Mouse (Mus musculus): Measurements from ENCODE around the gene Cd28.

Cd28 gene

DNA sequence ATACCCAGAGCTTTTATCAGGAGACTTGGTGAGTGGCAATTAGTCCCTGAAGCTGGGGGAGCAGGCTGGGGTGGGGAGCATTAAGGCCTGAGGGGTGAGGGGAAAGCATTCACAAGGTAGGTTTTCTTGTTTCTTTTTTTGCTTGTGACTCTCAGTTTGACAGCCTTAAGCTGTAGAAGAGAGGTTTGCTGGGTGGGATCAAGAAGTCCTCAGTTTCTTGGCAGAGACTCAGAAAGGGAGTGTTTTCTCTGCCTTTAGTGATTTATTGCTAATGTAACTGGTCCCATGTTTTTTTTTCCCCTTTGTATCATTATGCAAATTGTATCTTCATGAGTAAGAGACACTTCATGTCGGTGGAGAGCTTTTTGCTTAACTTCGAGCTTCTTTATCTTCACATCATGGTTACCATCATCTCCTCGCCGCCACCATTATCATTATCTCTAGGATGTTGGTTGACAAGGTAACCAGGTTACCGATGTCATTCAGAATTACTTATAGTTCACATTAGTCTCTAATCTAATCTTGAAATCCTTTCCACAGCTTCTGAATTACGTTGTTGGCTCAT lies 33.7 kb downstream of the Cd28 start:
- no peak for DNase-seq (ENCODE audit: low spot score in 2 of 2)

DNA sequence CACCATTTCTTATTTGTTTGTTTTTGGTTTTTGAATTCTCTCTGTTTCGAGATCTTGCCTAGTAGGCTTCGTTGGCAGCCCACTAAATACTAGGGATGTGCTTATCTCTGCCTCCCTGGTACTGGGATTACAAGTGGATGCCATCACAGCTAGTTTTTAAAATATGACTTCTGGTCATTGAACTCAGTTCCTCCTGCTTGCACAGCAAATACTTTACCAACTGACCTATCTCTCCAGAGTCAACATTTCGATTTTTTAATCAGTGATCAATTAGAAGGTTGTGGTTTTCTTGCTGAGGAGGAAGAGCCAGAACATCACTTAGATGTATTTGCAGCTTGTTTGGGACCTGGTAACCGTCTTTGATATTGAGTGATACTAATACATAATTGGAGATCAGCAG lies 34.4 kb downstream of the Cd28 start:
- no peak for DNase-seq (ENCODE audit: low spot score in 2 of 2)

DNA sequence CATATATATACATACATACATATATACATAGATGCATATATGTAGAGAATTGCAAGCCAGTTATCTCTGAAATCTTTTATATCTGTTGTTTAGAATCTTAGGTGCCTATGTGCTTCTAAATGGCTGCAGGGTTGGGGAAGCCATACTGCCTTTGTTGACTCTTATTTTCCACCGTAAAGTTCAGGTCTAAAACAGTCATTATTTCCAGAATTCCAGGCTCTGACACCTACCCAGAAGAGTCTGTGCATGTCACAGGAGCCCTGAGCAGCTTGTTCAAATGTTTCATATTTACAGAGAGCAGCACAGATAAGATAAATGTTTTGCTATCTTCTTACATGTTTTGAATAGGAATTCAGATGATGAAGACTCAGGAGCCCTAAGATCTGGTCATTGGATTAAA lies 36.4 kb downstream of the Cd28 start:
- no peak for DNase-seq (ENCODE audit: low spot score in 2 of 2)

DNA sequence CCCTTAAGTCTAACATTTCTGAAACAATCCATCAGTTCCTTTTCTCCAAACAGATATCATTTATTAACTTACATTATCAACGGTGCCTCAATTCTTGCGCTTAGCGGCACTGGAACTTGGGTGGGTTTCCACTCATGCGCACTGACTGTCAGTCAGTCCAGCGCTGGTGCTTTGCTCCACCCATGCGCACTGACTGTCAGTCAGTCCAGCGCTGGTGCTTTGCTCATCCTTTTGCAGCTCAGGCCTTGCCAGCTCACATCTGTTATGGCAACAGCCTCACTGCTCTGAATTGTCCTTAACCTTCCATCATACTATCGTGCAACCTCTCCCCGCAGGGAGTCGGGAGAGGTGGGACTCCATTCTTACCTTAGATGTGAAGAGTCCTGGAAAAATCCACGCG lies 37.4 kb downstream of the Cd28 start:
- no peak for DNase-seq (ENCODE audit: low spot score in 2 of 2)

DNA sequence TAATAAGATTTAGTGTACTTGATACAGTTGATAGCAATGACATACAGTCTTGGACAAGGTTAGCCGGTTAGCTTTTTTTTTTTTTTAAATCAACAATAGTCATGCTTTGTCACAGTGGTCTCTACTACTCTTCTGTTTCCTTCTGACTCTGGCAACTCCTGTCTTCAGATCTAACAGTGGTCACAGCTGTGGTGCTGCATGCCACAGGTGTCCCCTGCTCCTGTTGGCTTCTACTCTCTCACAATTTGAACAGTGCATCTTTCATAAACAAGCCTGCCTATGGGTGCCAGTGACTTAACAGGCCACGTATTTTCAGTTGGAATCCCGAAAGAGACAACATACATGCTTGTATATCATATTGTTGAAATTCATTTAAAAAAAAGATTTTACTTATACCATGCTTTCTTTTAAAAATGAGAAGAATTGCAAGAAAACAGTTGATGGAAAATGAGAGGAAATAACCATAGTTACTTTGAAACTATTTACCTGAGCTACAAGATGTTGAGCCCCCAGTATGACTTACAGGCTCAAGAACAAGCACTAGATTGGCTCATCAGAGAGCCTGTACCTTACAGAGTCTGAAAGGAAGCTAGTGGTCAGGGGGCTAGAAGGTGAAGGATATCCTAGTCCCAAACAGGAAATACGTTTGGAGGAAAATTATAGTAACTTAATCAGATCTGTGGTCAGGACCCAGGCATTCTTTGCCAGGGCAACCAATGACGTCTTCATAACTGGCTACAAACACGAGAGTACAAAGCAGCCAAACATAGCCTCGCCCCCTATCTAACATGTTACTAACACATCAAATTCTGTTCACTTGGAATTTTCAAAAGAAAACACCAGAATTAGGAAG lies 39.0 kb downstream of the Cd28 start:
- no peak for DNase-seq (ENCODE audit: low spot score in 2 of 2)

DNA sequence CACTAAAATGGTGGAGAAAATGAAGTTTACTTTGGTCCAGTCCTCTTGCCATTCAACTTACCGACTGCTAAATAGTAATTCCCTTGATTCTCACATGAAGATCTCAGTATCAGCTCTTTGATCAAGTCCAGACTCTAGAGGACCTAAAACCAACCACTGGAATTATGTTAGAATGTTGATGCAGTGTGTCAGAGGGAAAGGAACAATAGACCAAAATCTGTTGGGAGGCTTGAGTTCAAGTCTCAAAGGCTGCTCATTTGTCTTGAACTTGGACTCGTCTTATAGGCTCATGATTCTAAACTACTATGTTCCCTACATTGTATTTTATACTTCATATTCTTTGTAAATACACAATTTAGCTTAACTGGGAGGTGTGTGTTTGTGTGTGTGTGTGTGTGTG lies 41.0 kb downstream of the Cd28 start:
- no peak for DNase-seq (ENCODE audit: low spot score in 2 of 2)

DNA sequence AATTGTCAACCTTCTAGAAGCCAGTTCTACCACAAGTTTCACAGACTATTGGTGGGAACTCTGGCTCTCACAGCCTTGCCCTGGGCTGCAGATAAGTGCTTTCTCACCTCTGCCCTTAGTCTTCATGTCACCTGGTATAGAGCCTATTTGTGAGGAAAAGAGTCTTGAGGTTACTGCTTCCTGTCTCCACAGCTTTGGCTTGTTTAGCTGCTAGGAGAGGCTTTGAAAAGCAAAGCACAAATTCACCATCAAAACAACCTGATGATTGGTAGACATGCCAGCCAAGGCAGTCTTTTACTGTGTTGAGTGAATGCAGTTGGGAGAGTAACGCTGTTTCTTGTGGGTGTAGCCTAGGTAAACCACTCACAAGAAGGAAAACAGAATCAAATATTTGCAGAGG lies 41.6 kb downstream of the Cd28 start:
- no peak for DNase-seq (ENCODE audit: low spot score in 2 of 2)

DNA sequence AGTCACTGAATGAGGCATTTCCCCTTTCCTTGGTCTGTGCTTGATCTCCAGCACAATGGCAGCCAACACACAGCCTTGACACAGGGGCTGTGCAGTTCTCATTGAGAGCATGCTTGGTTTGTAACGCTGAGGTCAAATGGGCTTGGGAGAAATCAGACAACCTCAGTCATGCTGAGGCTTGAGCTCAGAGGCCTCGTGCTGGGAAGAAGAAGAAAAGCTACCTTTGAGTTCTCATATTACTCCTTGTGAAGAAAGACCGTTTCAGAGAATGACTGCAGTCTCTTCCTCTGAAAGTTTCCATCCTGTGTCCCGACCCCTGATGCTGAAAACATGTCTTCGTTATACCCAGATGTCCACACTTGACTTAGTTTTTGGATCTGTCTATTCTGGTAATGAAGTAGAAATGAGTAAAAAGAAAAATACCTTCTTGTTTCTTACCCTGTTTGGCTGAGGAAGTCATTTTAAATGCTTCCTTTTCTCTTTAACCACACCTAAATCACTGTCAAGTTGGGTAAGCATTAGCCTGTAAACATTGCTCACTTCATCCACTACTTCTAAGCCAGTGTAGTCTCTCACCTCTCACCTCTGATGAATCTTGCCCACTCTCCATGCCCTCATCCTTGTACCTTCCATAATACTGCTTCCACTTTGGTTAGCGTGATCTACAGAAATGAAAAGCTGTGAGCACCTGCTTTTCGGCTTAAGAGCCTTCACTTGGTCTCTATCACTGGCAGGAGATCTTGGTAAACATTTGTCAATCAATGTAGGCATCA lies 43.1 kb downstream of the Cd28 start:
- no peak for DNase-seq (ENCODE audit: low spot score in 2 of 2)

DNA sequence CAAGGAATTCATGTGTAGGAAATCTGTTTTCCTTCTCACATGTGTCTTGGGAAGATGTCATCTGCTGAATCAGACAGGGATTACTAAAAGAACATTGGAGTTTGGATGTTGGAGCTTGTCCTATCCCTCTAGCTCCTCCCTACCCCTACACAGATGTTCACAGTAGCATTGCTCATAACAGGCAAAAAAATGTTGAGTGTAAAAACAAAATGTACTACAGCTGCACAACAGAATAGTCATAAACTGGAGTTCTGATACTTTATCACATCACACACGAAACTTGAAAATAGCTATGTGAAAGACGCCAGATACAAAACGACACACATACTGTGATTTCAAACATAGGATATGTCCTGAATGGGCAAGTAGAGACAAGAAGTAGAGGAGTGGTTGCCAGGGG lies 43.9 kb downstream of the Cd28 start:
- DNase-seq (ENCODE audit: low spot score in 2 of 2), result no peak

DNA sequence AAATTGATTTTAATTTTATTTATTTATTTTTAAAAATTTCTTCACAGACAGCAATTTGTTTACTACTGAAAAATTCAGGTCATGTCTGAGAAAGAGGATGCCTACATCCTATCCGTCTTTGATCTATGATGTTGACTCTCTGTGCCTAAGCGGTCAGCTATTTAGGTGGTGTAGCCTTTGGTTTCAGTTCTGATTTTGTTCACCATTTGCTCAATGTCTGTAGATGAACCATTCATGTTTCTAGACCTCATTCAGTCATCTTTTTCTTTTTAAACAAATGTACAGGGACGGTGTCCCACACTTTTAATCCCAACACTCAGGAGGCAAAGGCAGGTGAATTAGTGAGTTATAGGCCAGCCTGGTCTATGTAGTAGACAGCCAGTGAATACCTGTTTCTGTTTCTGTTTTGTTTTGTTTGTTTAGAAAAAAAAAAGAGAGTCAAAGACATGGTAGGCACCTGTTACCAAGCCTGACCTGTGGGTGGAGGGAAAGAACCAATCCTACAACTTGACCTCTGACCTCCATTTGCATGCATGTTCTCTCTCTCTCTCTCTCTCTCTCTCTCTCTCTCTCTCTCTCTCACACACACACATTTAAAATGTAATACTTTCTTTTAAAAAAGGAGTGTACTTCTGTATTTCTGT lies 45.0 kb downstream of the Cd28 start:
- DNase-seq (ENCODE audit: low spot score in 2 of 2), result no peak

DNA sequence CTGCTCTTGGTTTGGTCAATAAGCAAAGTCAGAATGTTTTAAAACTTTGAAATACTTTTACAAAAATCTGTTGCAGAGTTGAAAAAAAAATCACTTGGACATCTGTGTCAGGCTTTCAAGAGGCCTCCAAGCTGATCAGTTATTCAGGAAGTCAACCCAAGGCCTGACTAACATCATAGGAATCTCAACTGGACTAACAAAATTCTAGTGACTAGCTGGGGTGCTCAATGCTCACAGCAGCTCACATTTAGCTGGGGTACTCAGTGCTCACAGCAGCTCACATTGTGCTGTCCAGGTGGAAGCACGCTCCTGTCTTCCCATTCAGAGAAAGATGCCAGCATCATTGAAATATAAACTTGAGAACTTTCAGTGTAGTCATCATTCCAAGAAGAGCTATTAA lies 45.9 kb downstream of the Cd28 start:
- DNase-seq (ENCODE audit: low spot score in 2 of 2), result no peak

DNA sequence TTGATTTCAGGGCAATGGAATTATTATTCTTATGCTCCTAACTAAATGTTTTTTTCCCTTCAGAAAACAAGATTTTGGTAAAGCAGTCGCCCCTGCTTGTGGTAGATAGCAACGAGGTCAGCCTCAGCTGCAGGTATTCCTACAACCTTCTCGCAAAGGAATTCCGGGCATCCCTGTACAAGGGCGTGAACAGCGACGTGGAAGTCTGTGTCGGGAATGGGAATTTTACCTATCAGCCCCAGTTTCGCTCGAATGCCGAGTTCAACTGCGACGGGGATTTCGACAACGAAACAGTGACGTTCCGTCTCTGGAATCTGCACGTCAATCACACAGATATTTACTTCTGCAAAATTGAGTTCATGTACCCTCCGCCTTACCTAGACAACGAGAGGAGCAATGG lies 46.3 kb downstream of the Cd28 start:
- DNase-seq (ENCODE audit: low spot score in 2 of 2), result no peak

DNA sequence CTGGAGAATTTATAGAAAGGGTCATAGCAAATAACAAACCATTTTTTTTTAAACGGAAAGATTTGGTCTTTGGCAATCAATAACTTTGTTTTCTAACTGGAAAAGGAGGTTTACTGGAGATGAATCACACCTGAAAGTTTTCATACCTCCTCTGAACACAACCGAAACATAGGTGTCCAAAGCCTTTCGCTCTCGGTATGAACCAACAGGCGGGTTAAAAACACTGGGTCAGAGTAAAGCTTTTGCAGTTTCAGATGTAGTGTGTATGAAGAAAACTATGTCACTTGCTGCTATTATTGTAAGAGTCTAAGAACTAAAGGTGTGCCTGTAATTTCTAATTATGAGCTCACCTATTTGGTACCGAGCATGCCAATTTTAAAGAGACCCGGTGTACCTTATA lies 55.2 kb downstream of the Cd28 start:
- DNase-seq (ENCODE audit: low spot score in 2 of 2), result no peak

DNA sequence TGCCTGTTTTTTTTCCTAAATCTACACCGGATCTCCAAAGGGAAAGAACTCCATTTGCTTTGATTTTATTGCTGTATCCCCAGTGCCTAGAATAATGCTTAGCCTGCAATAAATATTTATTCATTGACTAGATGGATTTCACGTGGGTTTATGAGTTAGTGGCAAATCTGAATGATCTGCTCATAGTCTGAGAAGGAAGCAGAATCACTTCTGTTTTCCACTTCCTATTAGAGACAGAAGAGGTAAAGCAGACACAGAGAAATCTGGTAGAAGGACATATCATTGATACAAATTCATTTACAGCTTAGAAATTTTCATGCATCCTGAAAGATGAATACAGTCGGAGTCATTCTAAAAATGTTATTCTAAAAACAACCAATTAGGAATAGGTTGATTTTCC lies 56.6 kb downstream of the Cd28 start:
- no peak for DNase-seq (ENCODE audit: low spot score in 2 of 2)

DNA sequence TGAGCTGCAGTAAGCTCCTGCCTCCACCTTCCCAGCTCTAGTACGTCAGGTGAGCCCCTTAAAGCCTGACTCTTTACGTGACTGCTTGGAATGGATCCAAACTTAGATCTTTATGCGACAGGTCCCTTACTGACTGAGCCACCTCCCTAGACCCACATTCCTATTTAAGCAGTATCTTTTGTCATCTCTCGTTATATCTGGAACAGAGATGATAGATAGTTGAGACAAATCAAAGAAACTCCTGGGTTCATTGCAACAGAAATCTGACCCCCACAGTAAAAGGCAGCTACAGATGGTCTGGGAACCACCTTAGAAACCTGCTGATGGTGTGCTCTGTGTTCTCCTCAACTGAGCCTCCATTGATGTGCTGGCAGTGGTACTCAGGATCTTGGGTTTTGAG lies 59.6 kb downstream of the Cd28 start:
- DNase-seq (ENCODE audit: low spot score in 2 of 2), result no peak

DNA sequence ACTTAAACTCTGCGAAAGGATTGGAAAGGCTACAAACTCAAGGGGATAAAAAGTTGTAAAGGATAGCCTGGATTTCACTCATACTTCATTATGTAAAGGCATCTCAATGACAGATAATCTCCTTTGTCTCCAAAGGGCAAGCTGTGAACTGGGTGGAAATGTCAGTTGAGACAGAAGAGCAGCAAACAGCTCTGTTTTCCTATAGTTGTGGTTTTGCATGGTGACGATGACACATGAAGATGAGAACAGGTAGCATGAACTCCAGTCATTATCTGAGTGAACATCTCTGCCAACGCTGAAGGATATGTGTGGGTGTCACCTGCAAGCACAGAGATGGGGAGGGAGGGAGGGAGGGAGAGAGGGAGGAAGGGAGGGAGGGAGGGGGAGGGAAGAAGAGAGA lies 60.3 kb downstream of the Cd28 start:
- DNase-seq (ENCODE audit: low spot score in 2 of 2), result no peak

DNA sequence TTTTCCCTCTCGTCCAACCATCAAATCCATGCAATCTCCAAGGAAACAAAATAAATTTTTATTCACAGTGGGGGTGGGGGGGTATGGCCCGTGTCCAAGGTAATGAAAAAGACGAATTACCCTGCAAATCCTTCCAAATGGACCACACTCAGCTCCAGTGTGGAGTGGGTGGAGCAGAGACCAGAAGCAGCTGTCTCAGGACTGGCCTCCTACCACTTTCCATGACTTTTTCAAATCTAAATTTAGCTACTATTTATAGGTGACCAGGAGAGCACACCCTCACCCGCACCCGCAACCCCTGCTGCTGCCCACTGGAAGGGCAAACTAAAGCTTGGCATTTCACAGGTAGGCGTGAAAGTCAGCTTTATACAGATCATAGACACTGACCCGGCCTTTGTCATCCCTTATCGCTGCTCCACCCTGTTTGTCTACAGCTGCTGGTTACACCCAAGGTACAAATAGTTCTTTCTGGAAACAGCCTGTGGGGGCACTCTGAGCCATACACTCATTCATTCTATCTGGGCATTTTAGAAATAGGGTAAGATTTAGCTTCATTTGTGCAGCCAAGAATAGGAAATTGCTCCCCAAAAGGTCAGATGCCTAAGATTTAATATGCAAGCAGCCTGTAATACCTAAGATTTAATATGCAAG lies 62.0 kb downstream of the Cd28 start:
- DNase-seq (ENCODE audit: low spot score in 2 of 2), result no peak

DNA sequence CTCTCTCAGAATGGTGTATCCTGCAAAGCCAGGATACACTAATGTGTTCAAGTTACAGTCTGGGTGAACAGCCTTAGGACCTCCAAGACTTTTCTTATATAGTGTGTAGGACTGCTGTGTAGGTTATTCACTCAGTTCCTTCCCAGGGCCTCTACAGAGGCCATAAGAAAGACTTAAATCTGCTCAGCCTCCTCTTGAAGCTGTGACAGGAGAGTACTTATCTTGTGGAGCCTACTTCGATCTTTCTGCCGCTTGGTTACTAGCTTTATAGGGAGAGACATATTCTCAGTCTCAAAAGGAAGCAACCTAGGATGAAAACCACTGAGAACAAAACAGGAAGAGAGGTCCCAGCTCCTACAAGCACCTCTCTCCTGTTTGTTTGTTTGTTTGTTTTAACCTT lies 62.6 kb downstream of the Cd28 start:
- DNase-seq (ENCODE audit: low spot score in 2 of 2), result no peak

DNA sequence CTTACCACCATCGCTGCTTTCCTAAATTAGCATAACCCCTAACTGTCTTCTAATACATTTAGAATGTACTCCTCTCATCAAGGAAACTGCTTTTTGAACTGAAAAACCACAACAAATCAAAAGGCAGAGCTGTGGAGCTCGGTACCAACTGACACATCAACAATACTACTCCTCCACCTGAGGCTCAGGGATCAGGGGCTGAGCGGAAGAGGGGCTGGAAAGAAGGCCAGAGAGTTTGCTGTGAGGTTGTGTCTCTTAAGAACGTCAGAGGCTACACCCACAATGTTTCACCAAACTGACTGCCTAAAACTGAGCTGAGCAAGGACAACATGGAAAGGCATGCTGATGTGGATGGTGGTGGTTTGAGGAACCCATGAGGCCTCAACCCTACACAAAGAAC lies 65.1 kb downstream of the Cd28 start:
- DNase-seq (ENCODE audit: low spot score in 2 of 2), result no peak

DNA sequence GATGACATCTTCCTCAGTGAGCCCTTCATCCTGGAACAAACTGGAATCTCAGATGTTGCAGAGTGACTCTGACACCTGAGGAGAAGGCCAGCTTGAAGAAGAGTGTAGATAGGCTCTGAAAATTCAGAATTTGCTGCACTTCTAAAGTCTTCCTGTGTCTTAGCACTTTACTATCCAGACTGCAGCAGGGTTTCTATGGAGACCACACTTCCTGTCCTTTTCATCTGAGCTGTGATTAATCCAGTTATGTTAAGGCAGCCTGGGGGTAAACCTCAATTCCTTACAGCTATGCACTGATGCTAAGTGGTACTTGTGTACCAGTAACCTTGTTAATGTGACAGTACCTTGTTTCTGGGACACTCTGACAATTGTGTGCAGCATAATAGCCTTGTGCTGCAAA lies 77.1 kb downstream of the Cd28 start:
- peak in 1 of 2 experiments; percentile 12 for DNase-seq (ENCODE audit: low spot score in 2 of 2)

DNA sequence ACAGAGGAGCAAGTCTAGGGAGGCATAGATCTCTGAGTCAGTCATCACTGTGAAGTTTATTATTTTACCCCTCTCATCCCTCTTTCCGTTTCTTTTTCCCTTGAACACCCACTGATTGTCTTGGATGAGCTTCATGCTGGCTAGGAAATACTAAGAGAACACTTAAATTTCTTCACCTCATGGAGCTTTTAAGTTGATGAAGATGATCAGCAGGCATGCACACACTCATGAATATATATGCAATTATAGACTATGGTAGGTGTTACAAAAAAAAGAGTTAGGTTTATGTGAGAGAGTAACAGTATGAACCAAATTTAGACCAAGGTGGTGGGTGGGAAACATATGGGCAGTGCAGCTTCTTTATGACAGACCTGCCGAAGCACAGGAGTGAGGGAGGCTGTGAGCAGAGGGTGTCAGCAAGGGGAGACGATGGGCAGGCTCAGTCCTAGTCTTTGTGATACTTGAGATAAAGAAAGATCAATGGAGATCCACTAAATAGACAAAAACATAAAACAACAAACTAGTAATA lies 79.1 kb downstream of the Cd28 start:
- peak; percentile 20 to 48 for DNase-seq (ENCODE audit: low spot score in 2 of 2)

Measured in right cerebral cortex, postnatal 36 days (tissue).